Mouse (Mus musculus): Measurements from ENCODE around the gene Cbr1. TPM values are rescaled to one million over a fixed set of nuclear protein-coding genes. Genes with fewer than 3 reads are reported as not detected.

Cbr1 gene
- total RNA-seq, 2 experiments from 2014 or later = 57.8 to 63.5 TPM

Other genes starting within 250 kb of the Cbr1 start
- gene Setd4, start 1.8 kb upstream of the Cbr1 start, total RNA-seq (2021) = 10 to 100 TPM in 1 of 2 experiments, 1 to 10 TPM in 1; 8.1 to 10.7 TPM
- 1 to 10 TPM; 1.6 to 2.2 TPM for gene Gm5678, start 22.2 kb downstream of the Cbr1 start, total RNA-seq (2021)
- gene Cbr3, start 77.4 kb downstream of the Cbr1 start, total RNA-seq (2021) = 10 to 100 TPM; 12.5 to 13.9 TPM
- 10 to 100 TPM; 90.1 to 93.3 TPM for gene Dop1b, start 106.1 kb downstream of the Cbr1 start, total RNA-seq (2021)
- 10 to 100 TPM; 28.1 to 34.9 TPM for gene Morc3, start 226.3 kb downstream of the Cbr1 start, total RNA-seq (2021)

All from layer of hippocampus, postnatal 10 days (tissue).